ENCODE assay signal across 8 mouse cellular contexts in the genomic region with DNA sequence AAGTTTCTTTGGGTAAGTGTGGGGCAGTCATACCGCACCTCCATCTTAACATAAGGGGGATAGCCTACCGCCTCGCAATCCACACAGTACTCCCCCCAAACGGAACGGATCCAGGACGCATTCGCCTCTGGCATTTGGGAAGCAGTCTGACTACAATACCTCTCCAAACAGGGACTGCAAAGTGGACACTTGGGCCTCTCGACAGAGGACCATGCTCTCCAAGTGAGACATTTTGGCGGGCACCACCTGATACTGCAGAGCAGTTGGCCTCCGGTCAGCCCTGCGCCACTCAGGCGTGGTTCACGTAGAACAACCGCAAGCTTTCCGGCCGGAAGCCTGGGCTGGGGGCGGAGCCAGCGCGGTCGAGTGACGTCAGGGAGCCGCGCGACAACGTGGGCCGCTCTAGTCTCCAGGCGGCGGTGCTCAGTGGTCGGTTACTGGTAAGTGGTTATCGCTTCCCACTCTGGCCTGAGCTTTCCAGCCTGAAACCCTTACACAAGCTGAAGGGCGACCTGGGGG. TPM values are rescaled to one million over a fixed set of nuclear protein-coding genes. Genes with fewer than 3 reads are reported as not detected.
DNase-seq lines count a peak whose midpoint lies in the region; ATAC-seq lines count a peak whose summit lies in the region.

A gene (minus strand): TSS at position 397 of the 519 bp plus-strand sequence.

- WGBS in forebrain, embryonic 10.5 days = under 1% methylated on average over 31 of the region's 31 CpGs
- 0% methylated on average over 31 of the region's 31 CpGs for WGBS in heart, embryonic 16.5 days
- under 1% methylated on average over 31 of the region's 31 CpGs for WGBS in liver, embryonic 15.5 days (ENCODE audit: insufficient replicate concordance)
- under 1% methylated on average over 31 of the region's 31 CpGs for WGBS in neural tube, embryonic 12.5 days

- H3K4me2 ChIP-seq in heart, embryonic 16.5 days (ENCODE audit: low read depth, low read length) = peak within 1 kb of the TSS; percentile 88
- peak within 1 kb of the TSS; percentile 78 for H3K4me2 ChIP-seq in liver, embryonic 15.5 days
- H3K4me2 ChIP-seq in neural tube, embryonic 12.5 days (replicated peaks) = peak within 1 kb of the TSS; percentile 85

- peak within 1 kb of the TSS; percentile 93 for H3K27ac ChIP-seq in forebrain, embryonic 10.5 days
- peak within 1 kb of the TSS; percentile 92 for H3K27ac ChIP-seq in heart, embryonic 16.5 days (ENCODE audit: low read length)
- H3K27ac ChIP-seq in liver, embryonic 15.5 days (replicated peaks) = peak within 1 kb of the TSS; percentile 95
- H3K27ac ChIP-seq in neural tube, embryonic 12.5 days = peak within 1 kb of the TSS; percentile 43; the same call in 1 of the 2 replicates

- peaks cover 26% of the 10 kb centered on the region for H3K36me3 ChIP-seq in forebrain, embryonic 10.5 days (replicated peaks)
- peaks cover 14% of the 10 kb centered on the region for H3K36me3 ChIP-seq in heart, embryonic 16.5 days (ENCODE audit: control insufficient read depth, insufficient read depth)
- H3K36me3 ChIP-seq in liver, embryonic 15.5 days (replicated peaks) = peaks cover 33% of the 10 kb centered on the region
- peaks cover 14% of the 10 kb centered on the region for H3K36me3 ChIP-seq in neural tube, embryonic 12.5 days

- peaks cover 6% of the 10 kb centered on the region for H3K9me3 ChIP-seq in forebrain, embryonic 10.5 days
- H3K9me3 ChIP-seq in heart, embryonic 16.5 days (replicated peaks; ENCODE audit: control insufficient read depth, low read length) = no peaks in the 10 kb centered on the region
- H3K9me3 ChIP-seq in liver, embryonic 15.5 days (replicated peaks) = 0 out of 2 replicates have a peak, but pooled peaks cover 6% of the 10 kb centered on the region
- H3K9me3 ChIP-seq in neural tube, embryonic 12.5 days = no peaks in the 10 kb centered on the region

- H3K9ac ChIP-seq in heart, embryonic 16.5 days (ENCODE audit: low read length) = peak within 1 kb of the TSS; percentile 89
- peak within 1 kb of the TSS; percentile 84 for H3K9ac ChIP-seq in liver, embryonic 15.5 days
- peak within 1 kb of the TSS; percentile 64 for H3K9ac ChIP-seq in neural tube, embryonic 12.5 days

- H3K4me1 ChIP-seq in forebrain, embryonic 10.5 days = peaks cover 13% of the 10 kb centered on the region
- H3K4me1 ChIP-seq in heart, embryonic 16.5 days (ENCODE audit: control insufficient read depth, insufficient read depth, low read length) = peaks cover 9% of the 10 kb centered on the region
- H3K4me1 ChIP-seq in liver, embryonic 15.5 days (replicated peaks) = peaks cover 43% of the 10 kb centered on the region
- peaks cover 11% of the 10 kb centered on the region for H3K4me1 ChIP-seq in neural tube, embryonic 12.5 days

- peak; percentile 82 to 84 for DNase-seq in CD8-positive naive resting alpha-beta T cell, adult 2 months (ENCODE audit: low read depth in 2 of 2, low spot score in 2 of 2)
- peak; percentile 81 for DNase-seq in c-Kit-positive CD71-negative TER-119-negative erythroid progenitor cells, embryonic 14.5 days (ENCODE audit: low read depth)
- DNase-seq in forebrain, embryonic 10.5 days (ENCODE audit: extremely low spot score, low spot score) = peak; percentile 93
- peak; percentile 94 to 97 for DNase-seq in kidney, postnatal 36 days
- DNase-seq in telencephalon, adult 2 months (ENCODE audit: low read depth, low spot score) = peak; percentile 88

- H3K27me3 ChIP-seq in forebrain, embryonic 10.5 days (ENCODE audit: poor library complexity, severe bottlenecking) = no peaks in the 10 kb centered on the region
- no peaks in the 10 kb centered on the region for H3K27me3 ChIP-seq in heart, embryonic 16.5 days (ENCODE audit: control insufficient read depth, insufficient read depth, low read length)
- no peaks in the 10 kb centered on the region for H3K27me3 ChIP-seq in liver, embryonic 15.5 days
- no peaks in the 10 kb centered on the region for H3K27me3 ChIP-seq in neural tube, embryonic 12.5 days (replicated peaks)

- peak within 1 kb of the TSS; percentile 75 for H3K4me3 ChIP-seq in forebrain, embryonic 10.5 days
- H3K4me3 ChIP-seq in heart, embryonic 16.5 days (ENCODE audit: low read length) = peak within 1 kb of the TSS; percentile 91
- H3K4me3 ChIP-seq in liver, embryonic 15.5 days (replicated peaks) = peak within 1 kb of the TSS; percentile 84
- peak within 1 kb of the TSS; percentile 66 for H3K4me3 ChIP-seq in neural tube, embryonic 12.5 days

- ATAC-seq in heart, embryonic 16.5 days (replicated peaks; ENCODE audit: extremely low read depth, insufficient read depth, low FRiP score) = peak; percentile 100
- peak; percentile 93 for ATAC-seq in liver, embryonic 15.5 days (ENCODE audit: insufficient read depth)
- peak; percentile 100 for ATAC-seq in neural tube, embryonic 12.5 days (ENCODE audit: low FRiP score, low read depth)

RNA-seq across cellular contexts. Expression of the gene that starts here (rescaled TPM):
- 51.6 and 54.9 TPM in 2 replicates for polyA plus RNA-seq in forebrain, embryonic 10.5 days (2016; fragmentation: Nextera tagmentation; extraction: Ambion mirVana)
- polyA plus RNA-seq in heart, embryonic 16.5 days (2015; fragmentation: Nextera tagmentation; extraction: Ambion mirVana) = 28.2 and 29.3 TPM in 2 replicates
- polyA plus RNA-seq in liver, embryonic 15.5 days (2015; fragmentation: Nextera tagmentation; extraction: Ambion mirVana) = 47.0 and 49.4 TPM in 2 replicates
- 38.8 and 38.9 TPM in 2 replicates for polyA plus RNA-seq in neural tube, embryonic 12.5 days (2016; fragmentation: Nextera tagmentation; extraction: Ambion mirVana)

Comparison
In these comparisons a context has a peak if more than half of its experiments do, and no peak if none do; other contexts are left out.
1. Peak in every context shown above with its lines: DNase-seq, ATAC-seq, H3K4me3 ChIP-seq and H3K27ac ChIP-seq.
2. H3K27ac ChIP-seq: peak in every context shown above with its lines; median percentile 95 in liver, embryonic 15.5 days; 93 in forebrain, embryonic 10.5 days; 92 in heart, embryonic 16.5 days; 43 in neural tube, embryonic 12.5 days.